Mouse (Mus musculus): Measurements from ENCODE around the gene Glis2.

The Glis2 gene

DNA sequence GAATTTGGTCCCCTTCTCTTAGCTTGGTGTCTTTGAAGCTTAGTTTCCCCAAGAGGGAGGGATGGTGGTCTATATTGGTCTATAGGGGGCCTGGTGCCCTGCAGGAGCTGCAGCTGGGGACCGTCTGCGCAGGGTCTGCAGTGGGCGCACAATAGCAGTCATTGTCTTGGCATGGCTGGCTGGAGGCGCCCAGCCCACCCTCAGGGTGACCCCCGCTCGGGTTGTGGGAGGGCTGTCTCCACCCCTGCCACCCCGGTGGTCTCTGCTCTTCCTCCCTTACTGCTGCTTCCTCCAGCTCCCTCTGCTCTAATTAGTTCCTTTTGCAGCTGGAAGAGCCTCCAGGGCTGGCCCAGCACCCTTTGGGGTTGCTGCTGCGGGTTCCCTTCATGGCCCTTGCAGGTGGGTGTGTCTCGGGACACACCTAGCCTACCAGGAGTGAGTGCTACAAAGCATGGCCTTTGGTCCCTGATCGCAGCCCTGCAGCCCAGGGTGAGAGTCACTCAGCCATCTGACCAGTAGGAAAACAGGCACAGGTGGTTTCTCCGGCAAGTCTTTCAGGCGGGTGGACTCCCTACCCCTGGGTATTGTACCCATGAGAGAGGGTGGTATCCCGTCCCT lies 11.1 kb downstream of the Glis2 start:
- peak; percentile 51 for DNase-seq

DNA sequence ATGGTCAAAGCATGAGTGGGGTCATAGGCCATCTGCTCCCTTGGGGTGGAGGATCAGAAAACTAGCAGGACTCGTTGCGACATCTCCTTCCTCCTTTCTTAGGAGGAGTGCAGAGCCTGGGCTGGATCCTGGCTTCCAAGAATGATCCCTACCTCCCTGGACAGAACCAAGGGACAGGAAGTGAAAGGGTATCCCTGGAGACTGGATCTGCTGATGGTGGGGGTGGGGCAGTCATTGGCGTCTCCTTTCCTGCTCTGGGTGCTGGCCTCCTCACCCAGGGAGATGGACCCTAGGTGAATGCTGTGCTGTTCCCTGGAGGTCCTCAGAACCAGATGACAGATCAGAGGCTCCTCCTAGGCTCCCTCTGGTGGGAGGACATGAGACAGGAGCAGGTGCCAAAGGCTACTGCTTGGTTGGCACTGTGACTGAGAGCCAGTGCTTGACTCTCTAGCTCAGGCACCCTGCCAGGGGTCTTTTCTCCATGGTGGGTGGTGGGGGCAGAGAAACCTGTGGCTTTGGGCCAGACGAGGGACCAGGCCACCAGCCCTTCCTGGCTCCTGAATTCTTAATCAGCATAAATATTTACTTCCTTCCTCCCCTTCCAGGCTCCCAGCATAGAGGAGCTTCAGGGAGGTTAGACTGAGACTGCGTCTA lies 12.0 kb downstream of the Glis2 start:
- peak; percentile 48 for DNase-seq

GRCm38 (mm10) chr16:4607818-4608531 lies 13.5 kb downstream of the Glis2 start:
- DNase-seq: peak; percentile 88

DNA sequence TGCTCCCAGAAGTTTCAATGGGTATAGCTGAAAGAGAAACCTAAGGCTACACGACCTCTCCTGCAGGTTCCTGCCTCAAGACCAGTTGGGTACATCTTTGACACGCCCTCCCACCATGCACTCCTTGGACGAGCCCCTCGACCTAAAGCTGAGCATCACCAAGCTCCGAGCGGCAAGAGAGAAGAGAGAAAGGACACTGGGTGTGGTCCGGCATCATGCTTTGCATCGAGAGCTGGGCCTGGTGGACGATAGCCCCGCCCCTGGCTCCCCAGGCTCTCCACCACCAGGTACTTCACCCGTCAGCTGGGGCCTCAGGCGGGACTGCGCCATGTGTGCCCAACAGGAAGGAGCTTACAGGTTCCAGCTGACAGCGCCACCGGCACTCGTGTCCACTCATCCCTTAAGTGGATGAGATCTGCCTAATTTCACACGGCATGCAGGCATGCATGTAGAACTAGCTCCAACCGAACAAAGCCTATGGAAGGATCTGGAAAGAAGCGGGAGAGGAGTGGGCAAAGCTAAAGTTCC lies 14.1 kb downstream of the Glis2 start:
- no peak for DNase-seq

DNA sequence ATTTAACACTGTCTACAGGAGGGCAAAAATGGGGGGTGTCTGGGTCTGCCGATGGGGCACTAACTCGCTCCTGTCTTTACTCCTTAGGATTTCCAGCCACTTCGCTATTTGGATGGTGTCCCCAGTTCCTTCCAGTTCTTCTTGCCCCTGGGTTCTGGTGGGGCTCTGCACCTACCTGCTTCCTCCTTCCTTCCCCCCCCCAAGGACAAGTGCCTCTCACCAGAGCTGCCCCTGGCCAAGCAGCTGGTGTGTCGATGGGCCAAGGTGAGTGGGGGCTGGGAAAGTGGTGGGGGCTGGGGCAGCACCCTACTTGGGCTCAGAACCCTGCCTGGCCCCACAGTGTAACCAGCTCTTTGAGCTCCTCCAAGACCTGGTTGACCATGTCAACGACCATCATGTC lies 16.7 kb downstream of the Glis2 start:
- DNase-seq: no peak

DNA sequence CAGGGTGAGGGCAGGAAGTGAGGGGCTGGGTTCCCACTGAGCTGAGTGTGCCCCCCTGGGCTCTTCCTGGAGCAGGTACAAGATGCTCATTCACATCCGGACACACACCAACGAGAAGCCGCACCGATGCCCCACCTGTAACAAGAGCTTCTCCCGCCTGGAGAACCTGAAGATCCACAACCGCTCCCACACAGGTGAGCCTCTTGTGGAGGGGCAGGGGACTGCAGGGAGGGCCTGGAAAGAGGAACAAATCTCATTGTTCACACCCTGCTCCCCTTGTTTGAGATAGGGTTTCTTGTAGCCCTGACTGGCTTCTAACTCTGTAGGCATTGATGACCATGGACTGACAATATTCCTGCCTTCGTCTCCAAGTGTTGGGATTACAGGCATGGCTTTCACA lies 17.2 kb downstream of the Glis2 start:
- DNase-seq: no peak

GRCm38 (mm10) chr16:4613736-4614135 lies 19.2 kb downstream of the Glis2 start:
- no peak for DNase-seq

DNA sequence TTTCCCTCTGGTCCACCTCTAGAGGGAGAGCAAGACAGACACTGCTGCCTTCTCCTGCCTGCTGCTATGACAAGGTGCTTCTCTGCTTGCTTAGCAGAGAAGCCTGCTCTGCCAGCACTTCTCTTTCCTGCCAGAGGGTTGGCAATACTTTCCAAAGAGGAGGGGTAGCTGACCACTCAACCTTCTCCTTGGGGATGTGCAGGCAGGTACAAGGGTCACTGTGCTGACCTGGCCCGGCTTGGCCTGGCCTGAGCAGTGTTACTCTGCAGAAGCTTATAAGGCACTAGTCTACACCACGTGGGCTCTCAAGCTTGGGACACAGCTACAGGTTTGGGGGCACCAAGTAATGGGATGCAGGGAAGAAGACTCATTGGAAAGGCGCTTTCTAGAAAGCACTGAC lies 20.1 kb downstream of the Glis2 start:
- DNase-seq: no peak

- DNase-seq: no peak
Observed at GRCm38 (mm10) chr16:4615297-4615696, 20.8 kb downstream of the Glis2 start.

- DNase-seq: no peak
Observed at GRCm38 (mm10) chr16:4616829-4617228, 22.3 kb downstream of the Glis2 start.

GRCm38 (mm10) chr16:4624074-4624473 lies 29.6 kb downstream of the Glis2 start:
- DNase-seq: no peak

DNA sequence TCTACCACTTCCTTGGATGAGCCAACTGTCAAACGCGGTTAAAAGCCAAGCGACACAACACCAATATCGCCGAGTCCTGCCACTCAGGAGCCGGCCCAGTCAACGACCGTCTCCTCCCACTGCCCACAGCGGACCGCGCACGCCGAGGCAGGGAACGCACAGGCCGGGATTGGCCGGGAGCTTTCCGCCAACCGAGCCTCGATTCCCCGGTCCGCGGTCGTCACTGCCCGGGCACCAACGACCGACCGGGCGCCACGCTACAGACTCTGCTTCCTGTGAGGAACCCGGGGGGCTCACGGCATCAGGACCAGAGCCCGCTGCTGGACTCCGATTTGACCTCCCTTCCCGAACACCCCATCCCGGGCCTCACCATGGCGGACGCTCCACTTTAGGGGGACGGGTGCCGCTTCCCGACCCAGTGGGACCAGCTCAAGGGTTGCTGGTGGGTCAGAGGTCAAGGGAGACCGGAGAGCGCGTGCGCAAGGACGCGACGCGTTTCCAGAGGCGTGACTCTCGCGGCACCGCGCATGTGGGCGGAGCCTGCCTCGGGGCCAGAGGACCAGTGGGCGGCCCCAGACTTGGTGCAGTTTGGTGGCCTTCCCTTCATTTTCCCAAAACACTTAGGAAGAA lies 30.1 kb downstream of the Glis2 start, which contains the start of gene Pam16:
Gene Pam16 (minus strand): TSS at position 508 of the 630 bp plus-strand sequence.
- DNase-seq: peak; percentile 97

- DNase-seq: no peak
Observed at GRCm38 (mm10) chr16:4627105-4627504, 32.6 kb downstream of the Glis2 start.

GRCm38 (mm10) chr16:4628898-4629419 lies 34.4 kb downstream of the Glis2 start:
- DNase-seq: no peak

- DNase-seq: peak; percentile 77
Observed at GRCm38 (mm10) chr16:4629950-4630349, 35.4 kb downstream of the Glis2 start.

GRCm38 (mm10) chr16:4632050-4632449 lies 37.5 kb downstream of the Glis2 start:
- DNase-seq: peak; percentile 65

- DNase-seq: no peak
Observed at GRCm38 (mm10) chr16:4633661-4634060, 39.1 kb downstream of the Glis2 start.

- DNase-seq: no peak
Observed at GRCm38 (mm10) chr16:4634681-4635080, 40.2 kb downstream of the Glis2 start.

DNA sequence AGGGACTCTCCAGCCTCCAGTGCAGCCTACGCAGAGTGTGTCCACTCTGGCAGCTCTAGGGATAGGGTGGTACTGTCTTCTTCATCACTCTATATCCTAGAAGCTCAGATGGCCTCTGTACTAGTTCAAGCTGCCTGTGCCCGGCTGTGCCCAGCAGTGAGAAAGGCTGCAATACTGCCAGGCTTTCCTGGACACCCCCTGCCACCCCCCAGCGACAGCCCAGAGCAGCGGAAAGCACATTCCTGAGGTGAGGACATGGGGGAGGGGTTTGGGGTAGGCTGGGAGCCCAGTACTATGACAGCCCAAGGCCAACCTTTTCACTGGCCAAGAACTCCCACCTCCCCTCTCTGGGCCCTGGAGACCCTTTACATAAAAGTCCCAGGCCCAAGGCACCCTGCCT lies 41.2 kb downstream of the Glis2 start:
- DNase-seq: no peak

DNA sequence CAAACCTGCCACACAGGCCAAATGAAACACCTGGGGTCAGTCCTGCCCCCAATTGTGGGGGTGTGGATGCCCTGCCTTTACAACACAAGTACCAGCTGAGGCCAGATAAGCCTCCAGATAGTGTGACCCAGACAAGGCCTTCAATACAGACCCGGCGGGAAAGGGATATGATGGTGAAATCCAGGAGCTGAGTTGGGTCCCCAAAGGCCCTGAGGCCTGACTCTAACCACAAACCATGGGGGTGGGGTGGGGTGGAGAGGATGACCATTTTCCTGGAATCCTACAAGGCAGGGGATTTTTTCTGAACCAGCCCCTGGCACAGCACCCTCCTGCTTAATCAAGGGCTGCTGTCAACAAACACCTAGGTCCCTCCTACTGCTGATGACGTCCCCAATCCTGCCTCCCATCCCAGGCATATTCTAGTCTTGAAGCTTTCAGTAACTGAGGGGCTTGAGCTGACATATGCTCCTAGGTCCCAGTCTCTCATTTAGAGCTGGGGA lies 44.4 kb downstream of the Glis2 start:
- DNase-seq: no peak

DNA sequence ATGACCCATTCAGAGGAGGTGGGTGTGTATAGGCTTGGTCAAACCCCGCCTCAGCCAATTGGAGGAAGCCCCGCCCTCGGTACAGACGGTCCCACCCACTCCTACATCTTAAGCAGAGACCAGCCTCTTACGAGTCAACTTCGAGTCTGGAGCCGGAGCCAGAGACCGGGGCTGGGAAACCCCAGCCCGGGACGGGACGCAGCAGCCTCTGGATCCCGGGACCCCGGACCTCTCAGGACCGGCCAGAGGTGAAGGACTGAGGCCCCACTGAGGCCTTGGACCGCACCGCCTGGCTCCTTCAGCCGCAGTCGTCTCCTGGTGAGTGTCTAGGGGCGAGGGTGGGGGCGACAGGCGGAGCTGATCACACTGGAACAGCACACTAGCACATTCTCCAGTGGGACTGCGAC lies 45.3 kb downstream of the Glis2 start, which contains the start of the genes Vasn and Dnaja3:
Gene Vasn (plus strand): TSS at position 111 of the 407 bp plus-strand sequence.
Gene Dnaja3 (plus strand): TSS at position 159 of the 407 bp plus-strand sequence.
- peak; percentile 94 for DNase-seq

DNA sequence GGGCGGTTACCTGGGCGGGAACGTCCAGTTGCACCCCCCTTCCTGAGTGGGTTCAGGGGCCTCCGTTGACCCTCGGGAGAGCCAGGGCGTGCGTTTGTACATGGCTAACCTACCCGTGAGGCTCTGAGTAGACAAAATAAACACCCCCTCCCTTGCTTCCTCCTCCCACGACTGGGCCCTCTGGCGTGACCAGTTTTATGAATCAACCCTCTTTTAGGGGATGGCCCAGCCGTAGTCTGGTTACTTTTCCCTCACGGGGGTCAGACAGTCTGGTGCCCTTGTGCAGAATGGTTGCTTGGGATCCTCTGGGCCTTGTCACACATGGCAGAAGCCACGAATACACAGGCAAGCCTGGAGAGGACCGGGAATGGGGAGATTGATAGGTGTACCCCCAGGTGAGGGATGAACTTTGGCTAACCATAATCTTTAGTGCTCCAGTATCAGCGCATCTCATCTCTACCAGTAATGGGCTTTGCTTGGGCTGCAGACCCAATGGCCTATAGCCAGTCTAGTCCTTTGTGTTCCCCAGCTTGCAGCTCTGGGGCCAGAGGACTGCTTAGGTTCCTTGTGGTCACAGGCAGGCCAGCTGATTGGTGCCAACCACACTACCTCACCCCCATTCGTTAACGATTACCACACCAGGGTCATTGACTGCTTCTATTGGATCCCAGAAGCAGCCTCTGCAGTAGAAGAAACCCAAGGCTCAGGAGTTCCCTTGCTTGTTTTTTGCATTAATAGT lies 45.9 kb downstream of the Glis2 start:
- DNase-seq: peak; percentile 52
